Comparison of ENCODE assay signal across 20 mouse cellular contexts in the genomic region with DNA sequence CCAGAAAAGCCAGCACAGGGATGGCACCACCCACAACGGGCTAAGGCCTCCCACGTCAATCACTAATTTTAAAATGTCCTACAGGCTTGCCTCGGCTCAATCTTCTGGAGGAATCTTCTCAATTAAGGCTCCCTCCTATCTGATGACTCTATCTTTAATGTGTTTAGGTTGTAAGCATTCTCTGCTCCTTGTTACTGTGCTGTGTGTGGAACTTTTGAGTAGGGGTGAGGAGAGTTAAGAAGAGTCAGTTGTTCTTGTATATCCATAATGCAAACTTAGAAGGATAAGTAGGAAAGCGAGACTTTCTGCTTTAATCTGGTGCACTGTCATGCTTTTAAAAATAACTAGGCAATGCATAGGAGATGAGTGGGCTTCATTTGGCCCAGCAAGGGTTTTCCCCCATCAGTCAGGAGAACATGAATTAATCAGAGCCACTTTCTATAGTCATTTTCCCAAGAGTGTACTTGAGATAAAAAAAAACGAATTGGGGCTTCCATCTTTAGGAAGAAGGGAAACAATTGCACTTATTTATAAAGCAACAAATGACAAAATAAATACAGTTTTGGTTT.
A peak's percentile ranks its signal among the peaks of the same experiment; 100 is the strongest.
DNase-seq lines count a peak whose midpoint lies in the region; TF ChIP-seq lines count a peak whose summit lies in the region.
"Had no signal": no experiment of that assay in that cellular context is flagged by ENCODE, and none has a peak within 500 bp of the region (broad histone marks: within the 10 kb centered on the region; RNA-seq: fewer than 3 reads in every experiment).

No protein-coding gene starts in this region.

- TF ChIP-seq CTCF in left cerebral cortex, adult 2 months (IDR thresholded peaks at IDR 0.05) = no peak

- intact Hi-C loops in left cerebral cortex, adult 2 months (cut with DNase I) = loop anchor here (1.0 to 2.0 kb wide), 2 partner anchors 64 to 182 kb away; no protein-coding TSS in a partner anchor
- intact Hi-C loops in left cerebral cortex, postnatal 4 days (cut with DNase I) = no loop called here

- no peak overlapping the region for H3K4me3 ChIP-seq in left cerebral cortex, adult 2 months
- H3K4me3 ChIP-seq: embryonic facial prominence, embryonic 12.5 days; embryonic facial prominence, embryonic 15.5 days; gastrocnemius, adult 2 months; hindbrain, embryonic 12.5 days; hindbrain, embryonic 15.5 days had no signal

- DNase-seq in frontal cortex, adult 2 months (ENCODE audit: extremely low spot score in 1 of 2, low spot score in 1 of 2) = peak; percentile 35 to 40
- DNase-seq in frontal cortex, postnatal 10 days (ENCODE audit: low spot score in 2 of 2) = no peak
- no peak for DNase-seq in left cerebral cortex, adult 2 months (ENCODE audit: extremely low spot score in 1 of 2, low spot score in 2 of 2)
- no peak for DNase-seq in left cerebral cortex, postnatal 4 days
- peak; percentile 52 for DNase-seq in brain, adult 2 months (ENCODE audit: low read depth, low spot score)
- DNase-seq in embryo, embryonic 10.5 days (ENCODE audit: low spot score) = no peak
- DNase-seq: adrenal gland, adult 2 months; adrenal gland, postnatal 25 days; B cell, adult 2 months; cerebellum, adult 18-20 months; cerebellum, adult 9-10 months; cerebellum, postnatal 14 days; forebrain, postnatal 0 days; gastrocnemius, adult 2 months; gastrocnemius, postnatal 14 days; heart, adult 11 months had no signal

- 0 out of 2 replicates have a peak overlapping the region, but pooled peaks have one; percentile 15 for H3K27ac ChIP-seq in left cerebral cortex, adult 2 months
- H3K27ac ChIP-seq: embryonic facial prominence, embryonic 12.5 days; embryonic facial prominence, embryonic 15.5 days; gastrocnemius, adult 2 months; hindbrain, embryonic 12.5 days; hindbrain, embryonic 15.5 days had no signal

Comparison
In these comparisons a context has a peak if more than half of its experiments do, and no peak if none do; other contexts are left out.
1. DNase-seq: peak in frontal cortex, adult 2 months (2 of 2) and brain, adult 2 months (single experiment); none in frontal cortex, postnatal 10 days (0 of 2), left cerebral cortex, adult 2 months (0 of 2), left cerebral cortex, postnatal 4 days (single experiment) and embryo, embryonic 10.5 days (single experiment).